Mouse (Mus musculus): ENCODE data around the gene Twist2. TPM values are rescaled to one million over a fixed set of nuclear protein-coding genes. Genes with fewer than 3 reads are reported as not detected.

Twist2 gene
- polyA plus RNA-seq, 1 experiment: 2.1 TPM

DNA sequence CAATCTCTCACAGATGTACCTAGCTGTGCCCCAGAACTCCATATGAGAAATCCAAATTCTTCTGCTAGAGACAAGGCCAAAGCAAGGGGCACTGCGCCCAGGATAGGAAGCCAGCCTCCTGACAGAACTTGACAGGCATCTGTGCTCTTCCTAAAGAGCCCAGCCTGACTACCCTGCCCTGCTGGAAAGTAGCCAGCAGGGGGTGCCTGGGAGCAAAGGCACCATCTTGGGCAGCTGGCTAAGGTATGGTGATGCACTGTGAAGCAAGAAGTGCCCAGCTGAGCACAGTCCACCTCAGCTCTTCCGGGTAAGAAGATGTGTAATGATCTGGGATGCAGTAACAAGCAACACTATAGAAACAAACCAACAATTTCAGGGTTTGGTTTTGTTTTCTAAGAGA lies 95.8 kb downstream of the Twist2 start:
- H3K27ac ChIP-seq (ENCODE audit: control insufficient read depth, insufficient read depth, low read length): no peak overlapping the region
- no peak overlapping the region for H3K4me3 ChIP-seq (ENCODE audit: control insufficient read depth, insufficient read depth, low read length)
- H3K36me3 ChIP-seq (ENCODE audit: control insufficient read depth, insufficient read depth, low read length): no peaks in the 10 kb centered on the region
- TF ChIP-seq POLR2A (IDR thresholded peaks at IDR 0.05; ENCODE audit: control insufficient read depth, extremely low read depth, insufficient read depth, low read length, poor library complexity) (no peak), CTCF (IDR thresholded peaks at IDR 0.05; ENCODE audit: borderline replicate concordance, control insufficient read depth, extremely low read depth, insufficient read depth, low read length, poor library complexity) (peak; percentile 41; the same call in 1 of the 2 replicates)
- WGBS: 96% methylated on average over 2 of the region's 2 CpGs
- H3K4me1 ChIP-seq (replicated peaks; ENCODE audit: control insufficient read depth, insufficient read depth, low read length): no peaks in the 10 kb centered on the region
- no peaks in the 10 kb centered on the region for H3K27me3 ChIP-seq (ENCODE audit: control insufficient read depth, insufficient read depth, low read length)
- peak; percentile 24 for DNase-seq
